Mouse (Mus musculus) intestine, embryonic 14.5 days (tissue): ENCODE measurements around the gene Rassf4. TPM values are rescaled to one million over a fixed set of nuclear protein-coding genes. Genes with fewer than 3 reads are reported as not detected.

ENCODE experiments used
- ATAC-seq: fragments of 200-750 bp; cut with Nextera tagmentation; replicated peaks from 2 replicates; pipeline ENCODE4 v1.8.0; 2017; ENCODE audit warnings: low read depth, moderate number of reproducible peaks, moderate TSS enrichment, moderate library complexity; ENCODE audit not compliant: low FRiP score, low TSS enrichment
- DNase-seq: peaks from one replicate; pipeline ENCODE4 v3.0.0-alpha.2; 2018; ENCODE audit warnings: low spot score
- H3K27ac ChIP-seq: fragments of 300-500 bp; sonication (generic); 2 replicates; pipeline ENCODE4 v1.5.1; 2014; ENCODE audit warnings: low read depth, mild to moderate bottlenecking, control low read depth
- H3K27me3 ChIP-seq: fragments of 300-500 bp; sonication (generic); replicated peaks from 2 replicates; pipeline ENCODE4 v1.6.1; 2014; ENCODE audit warnings: low read length, control low read depth; ENCODE audit not compliant: control insufficient read depth, insufficient read depth
- H3K36me3 ChIP-seq: fragments of 300-500 bp; sonication (generic); 2 replicates; pipeline ENCODE4 v1.6.1; 2014; ENCODE audit warnings: low read length, control low read depth; ENCODE audit not compliant: control insufficient read depth, insufficient read depth
- H3K4me1 ChIP-seq: fragments of 300-500 bp; sonication (generic); replicated peaks from 2 replicates; pipeline ENCODE4 v1.6.1; 2014; ENCODE audit warnings: low read length, control low read depth, mixed read lengths; ENCODE audit not compliant: control insufficient read depth, insufficient read depth
- H3K4me2 ChIP-seq: fragments of 300-500 bp; sonication (generic); 2 replicates; pipeline ENCODE4 v1.6.1; 2014; ENCODE audit warnings: low read length
- H3K4me3 ChIP-seq: fragments of 300-500 bp; sonication (generic); 2 replicates; pipeline ENCODE4 v1.5.1; 2014; ENCODE audit warnings: low read depth, low read length, control low read depth, mixed read lengths
- H3K9ac ChIP-seq: fragments of 300-500 bp; sonication (generic); 2 replicates; pipeline ENCODE4 v1.6.1; 2014; ENCODE audit warnings: mild to moderate bottlenecking, low read length
- H3K9me3 ChIP-seq: fragments of 300-500 bp; sonication (generic); 2 replicates; pipeline ENCODE4 v1.6.1; 2016; ENCODE audit warnings: low read length, control low read depth; ENCODE audit not compliant: control insufficient read depth
- WGBS: fragments of 180-500 bp; shearing (Covaris S2); extraction: QIAGEN DNeasy Blood & Tissue Kit; methylation state at CpG from one replicate; pipeline ENCODE4 v1.1.7; 2014; 5-methylcytosine and 5-hydroxymethylcytosine counted together
- polyA plus RNA-seq: library from polyadenylated mRNA; unstranded; fragments of >200 nt; fragmentation: Nextera tagmentation; extraction: Ambion mirVana; gene quantifications from 2 replicates; pipeline ENCODE4 v1.2.1, GENCODE M21; 2014

Rassf4 gene
- polyA plus RNA-seq, 1 experiment from 2014 or later, result 12.6 TPM

GRCm38 (mm10) chr6:116638871-116639270 is 34.9 kb downstream of the Rassf4 start:
- Histone ChIP-seq H3K9me3 (no peaks in the 10 kb centered on the region), H3K36me3 (no peaks in the 10 kb centered on the region), H3K4me3 (no peak overlapping the region), H3K4me1 (no peaks in the 10 kb centered on the region), H3K9ac (no peak overlapping the region), H3K27ac (no peak overlapping the region), H3K27me3 (no peaks in the 10 kb centered on the region), H3K4me2 (no peak overlapping the region)
- DNase-seq (no peak), ATAC-seq (no peak)
- 81% methylated on average over 2 of the region's 2 CpGs for WGBS

GRCm38 (mm10) chr6:116637496-116637895 is 36.3 kb downstream of the Rassf4 start:
- Histone ChIP-seq H3K36me3 (no peaks in the 10 kb centered on the region), H3K27ac (no peak overlapping the region), H3K27me3 (no peaks in the 10 kb centered on the region), H3K4me1 (no peaks in the 10 kb centered on the region), H3K4me2 (no peak overlapping the region), H3K9ac (no peak overlapping the region), H3K9me3 (no peaks in the 10 kb centered on the region), H3K4me3 (no peak overlapping the region)
- DNase-seq, result no peak
- WGBS, result 88% methylated on average over 5 of the region's 5 CpGs
- ATAC-seq, result no peak

GRCm38 (mm10) chr6:116636581-116637235 is 37.0 kb downstream of the Rassf4 start:
- Histone ChIP-seq H3K36me3 (no peaks in the 10 kb centered on the region), H3K27ac (no peak overlapping the region), H3K27me3 (no peaks in the 10 kb centered on the region), H3K4me1 (no peaks in the 10 kb centered on the region), H3K4me3 (no peak overlapping the region), H3K9ac (no peak overlapping the region), H3K9me3 (no peaks in the 10 kb centered on the region), H3K4me2 (no peak overlapping the region)
- DNase-seq (no peak), ATAC-seq (no peak)
- 78% methylated on average over 9 of the region's 9 CpGs for WGBS

GRCm38 (mm10) chr6:116635251-116636180 is 38.2 kb downstream of the Rassf4 start:
- Histone ChIP-seq H3K4me3 (no peak overlapping the region), H3K9ac (no peak overlapping the region), H3K27me3 (no peaks in the 10 kb centered on the region), H3K36me3 (no peaks in the 10 kb centered on the region), H3K9me3 (no peaks in the 10 kb centered on the region), H3K4me2 (no peak overlapping the region), H3K27ac (peak overlapping the region; percentile 22), H3K4me1 (no peaks in the 10 kb centered on the region)
- 44% methylated on average over 10 of the region's 10 CpGs for WGBS
- ATAC-seq (peak; percentile 75), DNase-seq (no peak)

GRCm38 (mm10) chr6:116633741-116634695 is 39.7 kb downstream of the Rassf4 start:
- no peaks in the 10 kb centered on the region for H3K27me3 ChIP-seq
- H3K36me3 ChIP-seq, result no peaks in the 10 kb centered on the region
- H3K27ac ChIP-seq, result no peak overlapping the region
- DNase-seq, result no peak
- ATAC-seq, result no peak
- H3K4me2 ChIP-seq, result no peak overlapping the region
- WGBS, result 93% methylated on average over 17 of the region's 17 CpGs
- H3K9ac ChIP-seq, result no peak overlapping the region
- 0 out of 2 replicates have a peak, but pooled peaks cover 3% of the 10 kb centered on the region for H3K4me1 ChIP-seq
- H3K9me3 ChIP-seq, result no peaks in the 10 kb centered on the region
- no peak overlapping the region for H3K4me3 ChIP-seq

GRCm38 (mm10) chr6:116632129-116632528 is 41.6 kb downstream of the Rassf4 start:
- no peak for ATAC-seq
- no peak overlapping the region for H3K4me2 ChIP-seq
- WGBS, result 48% methylated on average over 1 of the region's 1 CpGs

GRCm38 (mm10) chr6:116629766-116630165 is 44.0 kb downstream of the Rassf4 start:
- Histone ChIP-seq H3K4me3 (no peak overlapping the region), H3K9me3 (no peaks in the 10 kb centered on the region), H3K9ac (no peak overlapping the region), H3K27ac (no peak overlapping the region), H3K27me3 (no peaks in the 10 kb centered on the region), H3K4me1 (peaks cover 6% of the 10 kb centered on the region; the same call in 1 of the 2 replicates), H3K36me3 (peaks cover 21% of the 10 kb centered on the region), H3K4me2 (no peak overlapping the region)
- ATAC-seq (no peak), DNase-seq (peak; percentile 45)
- WGBS, result 90% methylated on average over 10 of the region's 10 CpGs

More at GRCm38 (mm10) chr6:116632129-116632528, 41.6 kb downstream of the Rassf4 start:
- H3K9me3 ChIP-seq, result no peaks in the 10 kb centered on the region
- no peaks in the 10 kb centered on the region for H3K27me3 ChIP-seq
- H3K9ac ChIP-seq, result no peak overlapping the region
- H3K4me1 ChIP-seq, result peaks cover 6% of the 10 kb centered on the region; the same call in 1 of the 2 replicates
- 0 out of 2 replicates have a peak, but pooled peaks cover under 1% of the 10 kb centered on the region for H3K36me3 ChIP-seq
- DNase-seq, result peak; percentile 74
- no peak overlapping the region for H3K4me3 ChIP-seq
- no peak overlapping the region for H3K27ac ChIP-seq
